Mouse (Mus musculus) small intestine, adult 2 months (tissue): Measurements from ENCODE around the gene Gm11096.

Experiments used
- CTCF ChIP-seq: fragments of 200-500 bp; IDR thresholded peaks from 2 replicates; pipeline ENCODE4 v1.5.1; 2012; ENCODE audit warnings: low read depth, mild to moderate bottlenecking, control low read depth, inconsistent platforms, low read length, moderate library complexity, mixed read lengths; ENCODE audit not compliant: insufficient replicate concordance, insufficient read length; ENCODE audit errors: extremely low read depth
- POLR2A ChIP-seq: fragments of 200-500 bp; IDR thresholded peaks from 2 replicates; pipeline ENCODE4 v1.6.1; 2012; ENCODE audit warnings: low read depth, mild to moderate bottlenecking, control low read depth, inconsistent platforms, low read length, moderate library complexity

GRCm38 (mm10) chr17:81394124-81394523 is 47.4 kb upstream of the Gm11096 start:
- TF ChIP-seq POLR2A = no peak
- no peak for TF ChIP-seq CTCF
